Mouse (Mus musculus) adrenal gland, postnatal 14 days (tissue): ENCODE measurements around the gene Tsga10. TPM values are rescaled to one million over a fixed set of nuclear protein-coding genes. Genes with fewer than 3 reads are reported as not detected.

ENCODE experiments used
- DNase-seq: peaks from one replicate; pipeline ENCODE4 v3.0.0; 2021; ENCODE audit warnings: mixed read lengths
- total RNA-seq: library from RNA; stranded (reverse); gene quantifications from 2 replicates; pipeline ENCODE4 v1.2.3, GENCODE M21; 2021

The Tsga10 gene
- total RNA-seq, 1 experiment from 2014 or later, result 5.2 TPM

DNA sequence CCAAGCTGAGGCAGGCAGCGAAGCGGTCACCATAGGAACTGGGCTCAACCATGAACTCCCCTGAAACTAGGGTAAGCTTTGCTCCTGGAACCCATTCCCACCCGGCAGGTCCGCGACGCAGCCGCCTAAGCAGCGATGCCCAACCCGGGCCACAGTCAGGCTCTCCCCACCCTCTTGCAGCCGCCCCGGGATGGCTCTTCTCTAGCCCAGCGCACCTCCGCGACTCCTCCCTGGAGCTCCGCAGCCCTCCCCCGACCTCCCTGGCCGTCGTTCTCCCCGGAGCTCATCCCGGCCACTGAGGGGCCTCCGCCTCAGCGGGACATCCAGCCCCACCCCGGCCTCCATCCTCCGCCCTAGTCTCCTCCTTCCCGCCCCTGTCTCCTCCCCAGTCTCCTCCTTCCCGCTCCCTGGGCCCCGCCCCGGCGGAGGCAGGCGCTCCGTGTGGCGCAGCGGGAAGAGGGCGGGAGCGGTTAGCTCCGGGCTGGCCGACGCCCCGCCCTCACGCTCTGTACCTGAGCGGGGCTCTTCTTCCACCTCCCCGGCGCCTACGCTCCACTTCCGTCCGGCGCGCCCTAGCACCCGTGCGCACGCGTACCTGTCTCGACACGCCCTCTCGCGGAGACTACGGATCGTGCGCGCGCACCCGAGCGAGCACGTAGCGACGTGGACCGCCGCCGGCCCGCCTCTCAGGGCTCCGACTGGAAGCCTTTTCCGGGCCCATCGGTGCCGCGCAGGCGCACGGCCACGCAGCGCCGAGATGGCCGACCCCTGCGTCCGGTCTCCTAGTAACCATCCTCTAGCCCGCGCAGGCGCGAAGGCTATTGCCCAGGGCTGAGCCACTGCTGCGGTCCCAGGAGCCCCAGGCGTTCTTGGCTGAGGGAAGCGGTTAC lies 1.5 kb downstream of the Tsga10 start:
- peak; percentile 100 for DNase-seq

DNA sequence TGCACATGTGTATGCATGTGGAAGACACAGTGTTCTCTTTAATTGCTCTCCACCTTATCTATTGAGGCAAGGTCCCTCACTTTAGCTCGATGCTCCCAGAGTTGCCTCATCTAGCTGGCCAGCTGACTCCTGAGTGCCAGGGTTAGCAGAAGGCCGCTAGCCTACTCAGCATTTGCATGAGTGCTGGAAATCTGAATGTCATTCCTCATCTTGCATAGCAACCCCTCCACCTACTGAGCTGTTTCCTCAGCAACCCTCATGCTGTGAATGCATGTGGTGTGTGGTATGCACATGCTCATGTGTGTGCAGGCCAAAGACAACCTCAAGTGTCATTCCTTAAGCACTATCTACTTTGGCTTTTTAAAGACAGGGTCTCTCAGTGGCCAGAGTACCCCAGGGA lies 15.5 kb downstream of the Tsga10 start:
- DNase-seq, result peak; percentile 9

DNA sequence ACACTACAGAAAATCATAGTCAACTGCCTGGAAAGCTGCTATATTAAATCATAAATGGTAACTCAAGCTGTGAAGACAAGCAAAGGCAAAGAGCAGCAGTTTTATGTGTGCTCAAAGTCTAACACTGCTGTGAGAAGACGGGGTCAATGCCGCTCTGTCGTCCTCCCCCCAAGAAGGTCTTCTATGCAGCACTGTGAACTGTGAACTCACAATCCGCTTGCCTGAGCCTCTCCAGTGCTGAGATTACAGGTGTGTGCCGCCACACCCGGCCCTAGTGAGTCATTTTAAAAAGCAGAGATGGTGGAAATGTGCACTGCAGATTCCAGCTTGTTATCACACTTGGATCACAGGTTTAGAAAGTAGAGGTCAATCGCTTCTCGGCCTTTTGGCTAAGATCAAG lies 19.4 kb downstream of the Tsga10 start:
- DNase-seq, result no peak

DNA sequence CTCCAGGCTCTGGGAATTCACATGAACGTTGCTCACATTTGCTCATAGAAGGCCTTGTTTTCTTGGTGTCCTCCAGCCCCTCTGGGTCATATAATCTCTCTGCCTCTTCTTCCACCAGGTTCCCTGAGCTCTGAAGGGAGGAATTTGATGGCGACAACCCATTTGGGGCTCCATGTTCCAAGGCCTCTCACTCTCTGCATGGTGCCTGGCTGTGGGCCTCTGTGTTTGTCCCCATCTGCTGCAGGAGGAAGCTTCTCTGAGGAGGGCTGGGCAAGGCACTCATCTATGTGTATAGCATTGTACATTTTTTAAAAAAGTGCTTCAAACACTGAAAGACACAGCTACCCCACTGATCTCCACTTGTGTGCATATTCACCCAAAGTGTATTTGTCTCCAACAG lies 34.5 kb downstream of the Tsga10 start:
- no peak for DNase-seq

DNA sequence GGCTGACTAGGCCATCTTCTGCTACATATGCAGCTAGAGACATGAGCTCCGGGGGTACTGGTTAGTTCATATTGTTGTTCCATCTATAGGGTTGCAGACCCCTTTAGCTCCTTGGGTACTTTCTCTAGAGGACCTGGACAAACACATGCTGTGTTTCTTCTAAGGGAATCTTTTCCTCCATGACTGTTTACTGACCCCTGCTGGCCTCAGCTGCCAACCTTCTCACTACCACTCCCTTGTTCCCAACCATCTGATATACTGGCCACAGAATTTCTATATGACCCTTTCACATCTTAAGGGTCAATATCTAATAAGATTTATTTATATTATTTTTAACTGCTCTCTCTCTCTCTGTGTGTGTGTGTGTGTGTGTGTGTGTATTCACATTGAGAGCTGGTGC lies 63.9 kb downstream of the Tsga10 start:
- peak; percentile 13 for DNase-seq

DNA sequence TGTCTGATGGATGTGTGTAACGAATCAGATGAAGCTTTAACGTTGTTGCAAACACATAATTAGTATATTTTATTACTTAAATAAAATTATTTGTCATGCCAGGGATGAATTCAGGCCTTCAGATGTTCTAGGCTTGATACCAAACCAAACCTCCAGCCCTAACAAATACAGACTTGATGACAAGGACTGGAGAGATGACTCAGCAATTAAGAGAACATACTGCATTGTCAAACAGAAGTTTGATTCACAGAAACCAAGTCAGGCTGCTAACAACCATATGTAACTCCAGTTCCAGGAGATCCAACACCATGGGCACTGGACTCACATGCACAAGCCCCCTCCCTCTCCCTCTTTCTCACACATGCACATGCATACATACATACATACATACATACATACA lies 65.9 kb downstream of the Tsga10 start:
- no peak for DNase-seq

DNA sequence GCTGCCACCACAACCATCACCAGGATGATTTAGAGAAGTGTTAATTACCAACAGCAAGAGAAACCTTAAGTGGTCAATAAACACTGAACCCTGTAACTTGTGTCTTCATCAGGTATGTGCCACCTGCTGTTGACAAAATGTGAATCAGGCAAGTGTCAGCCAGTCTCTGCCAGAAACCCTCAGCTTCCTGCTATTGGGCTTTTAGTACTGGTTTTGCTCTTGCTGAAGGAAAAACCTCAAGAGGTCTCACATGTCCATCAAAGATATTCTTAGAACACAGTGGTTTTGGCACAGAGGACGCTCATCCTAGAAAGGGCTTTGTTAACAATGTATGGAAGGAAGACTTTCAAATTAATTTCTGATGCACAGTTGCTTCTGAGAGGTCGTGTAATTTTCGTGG lies 66.7 kb downstream of the Tsga10 start:
- no peak for DNase-seq

DNA sequence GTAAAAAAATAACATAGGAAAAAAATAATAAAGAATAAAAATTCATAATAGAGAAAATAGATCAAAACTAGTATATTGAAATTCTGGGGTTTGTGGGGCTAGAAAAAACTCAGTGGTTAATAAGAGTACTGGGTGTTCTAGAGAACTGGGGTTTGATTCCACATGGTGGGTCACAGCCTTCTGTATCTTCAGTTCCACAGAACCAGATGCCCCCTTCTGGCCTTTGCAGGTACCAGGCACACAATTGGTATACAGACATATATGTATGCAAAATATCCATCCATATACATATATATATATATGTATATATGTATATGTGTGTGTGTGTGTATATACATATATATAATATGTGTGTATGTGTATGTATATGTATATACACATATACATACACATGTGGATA lies 106.8 kb downstream of the Tsga10 start:
- no peak for DNase-seq

DNA sequence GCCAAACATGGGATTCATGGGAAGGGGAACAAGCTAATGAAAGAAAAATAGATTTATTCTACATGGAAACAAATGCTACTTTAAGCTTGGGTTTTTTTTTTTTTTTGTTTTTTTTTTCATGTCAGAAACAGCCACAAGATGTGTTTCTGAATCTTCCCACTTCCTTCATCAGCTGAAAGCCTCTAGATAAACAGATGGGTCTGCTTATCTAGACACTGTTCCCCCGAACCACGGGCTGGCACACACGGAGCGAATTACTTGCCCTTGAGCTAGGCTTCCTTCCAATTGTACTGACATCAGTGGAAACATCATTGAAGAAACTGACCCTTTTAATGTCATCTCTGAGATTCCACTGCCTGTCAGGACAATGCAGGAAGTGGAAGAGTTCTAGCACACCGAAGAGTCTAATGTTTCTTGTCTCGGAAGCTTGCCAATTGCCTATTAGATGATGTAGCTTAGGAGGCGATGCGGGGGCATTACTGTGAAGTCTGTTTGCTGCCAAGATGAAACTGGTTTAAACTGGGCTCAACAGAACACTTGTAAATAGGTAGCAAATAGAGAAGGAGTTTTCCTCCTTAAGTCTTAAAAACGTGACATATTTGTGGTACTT lies 121.5 kb downstream of the Tsga10 start:
- DNase-seq, result no peak

DNA sequence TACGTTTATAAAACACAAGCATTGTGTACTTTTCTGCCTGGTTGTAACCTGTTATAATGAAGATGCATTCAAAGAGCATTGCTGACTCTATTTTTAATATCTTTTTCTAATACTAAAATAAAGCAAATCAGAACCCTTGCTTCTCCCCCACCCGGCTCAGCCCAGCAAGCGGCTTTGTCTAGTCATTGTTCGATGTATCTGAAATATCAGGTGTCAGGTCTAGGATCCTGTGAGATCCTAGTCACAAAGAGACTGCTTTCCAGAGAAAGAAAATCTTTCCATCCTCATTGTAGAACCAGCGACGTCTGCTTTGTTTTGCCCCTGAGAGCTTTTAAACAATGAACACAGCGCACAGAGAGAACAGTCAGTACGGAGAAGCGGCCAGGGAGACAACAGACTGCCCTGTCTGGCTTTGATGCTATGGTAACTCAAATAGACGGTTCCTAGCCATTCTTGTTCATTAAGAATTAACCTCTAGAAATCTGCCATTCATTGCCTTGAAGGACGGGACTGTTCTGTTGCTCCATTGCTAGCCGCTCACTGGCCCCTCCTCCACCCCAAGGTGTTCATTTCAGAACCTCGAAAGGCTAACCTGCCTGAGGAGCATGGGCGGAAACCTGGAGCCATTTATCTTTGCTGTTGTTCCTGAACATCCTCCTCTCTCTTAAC lies 123.5 kb downstream of the Tsga10 start:
- no peak for DNase-seq

DNA sequence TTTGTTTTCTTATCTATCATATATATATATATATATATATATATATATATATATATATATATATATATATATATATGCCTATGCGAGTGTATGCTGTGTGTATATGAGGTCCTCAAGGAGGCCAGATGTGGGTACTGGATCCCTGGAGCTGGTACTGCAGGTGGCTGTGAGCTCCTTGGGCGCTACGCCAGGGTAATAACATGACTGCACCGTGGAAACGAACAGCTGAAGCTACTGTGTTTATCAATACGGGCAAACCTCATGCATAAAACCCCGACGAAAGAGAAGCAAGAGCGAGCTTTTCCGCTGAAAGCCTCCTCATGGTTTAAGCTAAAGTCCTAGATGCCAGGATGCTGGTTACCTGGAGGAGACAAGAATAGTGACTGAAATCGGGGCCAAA lies 124.1 kb downstream of the Tsga10 start:
- no peak for DNase-seq

DNA sequence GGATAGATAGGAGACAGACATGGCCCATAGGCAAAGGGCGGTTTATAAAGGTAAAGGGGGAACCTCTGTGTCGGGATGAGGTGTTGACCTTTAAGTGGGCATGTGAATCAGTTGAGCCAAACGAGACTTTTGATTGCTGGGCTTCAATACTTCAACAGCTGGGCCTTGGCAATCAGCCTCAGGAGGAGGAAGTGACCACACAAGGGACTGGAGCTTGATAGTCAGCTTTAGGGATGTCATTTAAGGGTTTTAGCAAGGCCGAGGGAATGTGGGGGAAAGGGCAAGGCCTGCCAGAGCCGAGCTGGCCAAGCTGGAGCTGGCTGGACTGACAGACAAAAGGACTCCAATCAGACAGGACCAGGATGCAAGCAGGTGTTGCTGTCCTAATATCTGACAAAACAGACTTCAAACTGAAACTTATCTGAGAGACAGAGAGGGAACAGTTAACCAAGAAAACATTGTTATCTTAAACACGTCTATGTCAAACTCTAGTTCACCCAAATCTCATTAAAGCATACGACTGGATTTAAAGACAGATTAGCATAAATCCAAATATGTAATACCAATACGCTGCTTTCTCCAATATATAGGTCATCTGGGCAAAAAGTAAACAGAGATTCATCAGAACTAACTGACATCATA lies 125.9 kb downstream of the Tsga10 start:
- no peak for DNase-seq

DNA sequence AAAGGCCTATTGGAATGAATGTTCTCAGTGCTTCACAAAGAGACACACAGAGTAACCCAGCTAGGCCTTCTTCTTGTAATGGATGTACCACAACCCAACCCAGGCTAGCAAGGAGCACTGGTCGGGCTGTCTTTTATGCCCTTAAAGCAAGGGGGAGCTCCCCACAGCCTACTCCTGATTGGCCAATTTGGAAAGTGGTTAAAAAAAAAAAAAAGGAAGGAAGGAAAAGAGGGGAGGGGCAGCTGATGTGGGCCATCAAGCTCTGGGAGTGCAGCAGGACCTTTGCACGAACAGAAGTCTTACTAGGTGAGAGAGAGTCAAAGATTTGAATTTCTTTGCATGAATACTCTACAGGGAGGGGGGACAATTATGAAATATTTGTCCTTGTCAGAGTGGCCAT lies 127.3 kb downstream of the Tsga10 start:
- DNase-seq, result no peak

DNA sequence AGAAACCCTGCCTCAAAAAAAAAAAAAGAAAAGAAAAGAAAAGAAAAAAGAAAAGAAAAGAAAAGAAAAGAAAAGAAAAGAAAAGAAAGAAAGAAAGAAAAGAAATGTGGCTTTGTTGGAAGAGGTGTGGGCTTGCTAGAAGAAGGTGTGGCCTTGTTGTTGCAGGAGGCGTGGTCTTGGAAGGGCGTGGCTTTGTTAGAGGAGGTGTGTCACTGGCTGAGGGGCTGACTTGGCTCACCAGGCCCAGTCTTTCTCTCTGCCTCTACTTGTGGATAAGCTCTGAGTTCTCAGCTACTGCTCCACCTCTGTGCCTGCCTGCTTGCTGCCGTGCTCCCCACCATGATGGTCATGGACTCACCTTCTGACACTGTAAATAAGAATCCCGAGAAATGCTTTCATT lies 129.2 kb downstream of the Tsga10 start:
- no peak for DNase-seq

DNA sequence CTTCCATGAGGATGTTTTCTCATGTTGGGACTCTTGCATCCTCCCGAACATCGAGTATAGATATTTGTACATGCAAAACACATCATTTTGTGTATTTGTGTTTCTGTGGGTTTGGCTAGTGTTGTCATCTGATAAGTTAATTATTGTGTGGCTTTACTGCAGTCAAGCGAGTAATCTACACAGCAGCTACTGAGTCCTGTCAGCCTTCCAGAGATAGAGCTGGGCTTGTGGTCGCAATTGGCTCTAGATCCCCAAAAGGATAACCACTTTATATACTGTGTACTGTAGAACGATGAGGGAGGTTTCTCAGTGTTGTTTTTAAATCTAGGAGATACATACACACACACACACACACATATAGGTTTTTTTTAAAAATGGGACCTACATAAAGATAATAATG lies 130.3 kb downstream of the Tsga10 start:
- DNase-seq, result no peak

DNA sequence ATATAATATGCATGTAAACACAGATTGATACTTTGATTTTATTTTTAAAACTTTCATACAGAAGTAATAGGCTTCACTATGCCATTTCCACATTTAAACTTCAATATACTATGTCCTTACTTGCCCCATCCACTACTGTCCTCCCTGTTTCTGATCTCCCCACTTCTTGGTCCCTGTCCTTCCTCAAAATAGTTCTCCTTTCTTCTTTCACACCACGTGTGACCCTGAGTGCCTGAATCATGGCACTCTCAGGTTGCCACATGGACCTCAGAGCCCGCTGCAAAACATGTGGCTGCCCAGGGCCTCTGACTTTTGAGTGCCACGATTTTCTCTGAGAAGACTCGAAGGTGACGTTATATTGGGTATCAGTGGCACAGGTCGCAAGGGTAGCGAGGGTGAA lies 131.4 kb downstream of the Tsga10 start:
- no peak for DNase-seq

DNA sequence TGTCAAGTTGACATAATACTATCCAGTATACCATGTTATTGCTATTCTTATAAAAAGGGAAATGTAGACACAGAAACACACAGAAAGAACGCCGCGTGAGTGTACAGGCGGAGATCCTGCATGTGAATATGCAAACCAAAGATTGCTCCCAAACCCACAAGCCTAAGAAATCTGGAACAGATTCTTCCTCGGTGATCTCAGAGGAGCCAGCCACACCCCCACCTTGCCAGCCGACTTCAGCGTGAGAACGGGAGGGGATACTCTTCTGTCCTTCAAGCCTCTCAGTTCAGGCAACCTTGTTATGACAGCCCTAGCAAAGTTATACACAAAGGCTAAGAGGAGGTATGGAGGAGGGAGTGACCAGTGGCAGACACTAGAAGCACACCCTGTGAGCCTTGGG lies 136.9 kb downstream of the Tsga10 start:
- DNase-seq, result no peak

DNA sequence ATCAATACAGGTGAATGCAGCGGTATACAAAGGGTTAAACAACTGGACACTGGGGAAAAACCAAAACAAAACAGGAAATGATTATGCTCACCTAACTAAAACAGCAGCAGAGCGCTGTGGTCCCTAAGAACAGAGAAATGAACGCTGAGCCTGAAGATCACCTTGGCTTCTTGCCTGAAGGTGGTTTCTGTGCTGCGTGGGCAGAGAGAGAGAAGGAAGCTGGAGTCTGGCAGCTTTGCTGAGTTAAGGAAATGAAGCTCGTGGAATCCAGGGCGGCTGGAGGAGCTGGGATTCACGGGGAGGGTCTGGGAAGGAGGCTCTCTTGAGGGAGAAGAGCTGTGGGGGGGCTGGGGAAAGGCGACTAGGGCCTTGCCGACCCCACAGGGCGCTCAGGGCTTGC lies 138.2 kb downstream of the Tsga10 start:
- no peak for DNase-seq

DNA sequence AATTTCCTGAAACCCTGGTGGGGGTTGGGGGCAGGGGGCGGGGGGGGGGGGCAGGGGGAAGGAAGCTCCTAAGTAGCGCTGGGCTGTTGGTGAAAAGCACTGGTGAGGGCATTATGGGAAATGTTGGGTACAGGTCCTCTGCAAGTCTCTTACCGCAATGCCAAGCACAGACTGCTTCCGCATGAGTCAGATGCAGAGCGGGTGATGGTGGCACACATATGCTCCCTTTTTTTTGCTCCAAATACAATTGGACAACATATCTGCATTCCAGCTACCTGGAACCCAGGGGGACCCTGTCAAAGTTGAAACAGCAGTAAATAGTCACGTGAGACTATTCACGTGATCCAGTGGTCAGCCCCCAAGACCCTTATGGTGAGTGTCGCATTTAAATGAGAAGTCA lies 139.0 kb downstream of the Tsga10 start:
- no peak for DNase-seq

DNA sequence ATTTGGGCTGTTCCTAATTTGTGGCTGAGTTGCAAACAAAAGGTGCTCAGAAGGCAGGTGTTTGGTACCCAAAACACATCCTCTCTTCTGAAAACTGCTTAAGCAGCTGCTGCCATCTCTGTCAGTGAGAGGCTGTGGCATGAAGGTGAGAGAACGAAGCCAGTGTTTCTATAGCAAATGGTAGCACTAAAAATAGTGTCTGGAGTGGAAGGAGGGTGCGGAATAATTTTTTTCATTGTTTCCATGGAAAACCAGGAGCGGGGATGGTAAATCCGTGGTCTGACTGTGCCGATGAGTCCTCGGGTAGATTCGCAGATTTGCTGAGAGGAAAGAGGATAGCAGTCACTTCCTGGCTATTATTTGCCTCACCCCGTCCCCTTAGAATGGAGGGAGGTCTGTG lies 139.8 kb downstream of the Tsga10 start:
- DNase-seq, result no peak

DNA sequence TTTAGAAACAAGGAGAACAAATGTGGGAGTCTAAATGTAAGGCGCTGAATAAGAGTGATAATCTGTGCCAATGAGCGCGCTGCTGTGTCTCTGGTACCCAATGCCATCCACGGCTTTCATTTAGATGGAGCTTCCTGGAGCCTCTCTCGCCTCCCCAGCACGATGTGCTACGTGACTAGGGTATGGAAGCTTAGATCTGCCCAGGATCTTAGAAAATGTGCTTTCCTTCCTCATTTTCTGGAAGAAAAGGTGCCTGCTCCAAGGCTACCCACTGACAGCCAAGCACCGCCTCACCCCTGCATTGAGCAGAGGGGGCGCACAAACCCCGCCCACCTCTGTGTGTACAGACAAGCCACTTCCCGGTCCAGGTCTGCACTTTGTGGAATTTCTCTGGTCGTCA lies 140.3 kb downstream of the Tsga10 start:
- no peak for DNase-seq

DNA sequence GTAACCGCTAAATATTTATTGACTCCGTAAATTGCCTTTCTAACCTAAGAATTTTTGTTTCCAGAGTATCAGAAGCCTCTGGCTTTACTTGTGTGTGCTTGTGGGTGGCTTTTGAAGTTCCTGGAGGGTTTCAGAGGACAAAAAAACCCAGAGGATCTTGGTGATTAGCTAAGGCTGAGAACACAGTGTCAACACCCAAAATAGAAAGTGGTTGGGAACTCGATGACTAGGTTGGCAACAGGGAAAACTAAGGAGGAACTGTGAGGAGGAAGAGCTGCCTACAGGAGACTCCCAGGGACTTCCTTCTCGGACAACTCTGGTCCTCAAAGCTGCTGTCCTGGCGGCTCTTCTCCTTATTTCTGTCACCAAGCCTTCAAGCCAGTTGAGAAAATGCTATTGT lies 145.1 kb downstream of the Tsga10 start:
- DNase-seq, result no peak
